Mouse (Mus musculus) natural killer cell, adult 2 months (primary cell): ENCODE results near the gene Lpar6.
A peak's percentile ranks its signal among the peaks of the same experiment; 100 is the strongest.

Experiments used
- DNase-seq, 2 experiments: peaks; one replicate each; pipeline ENCODE4 v3.0.0; 2022; ENCODE audit warnings: low spot score in 2 of 2

The Lpar6 gene

GRCm38 (mm10) chr14:73237848-73238321 is at the start of gene Lpar6:
Lpar6 (plus strand) TSS chr14:73237895.
- peak; percentile 16 to 25 for DNase-seq

GRCm38 (mm10) chr14:73199058-73199457 is 38.6 kb upstream of the Lpar6 start:
- no peak for DNase-seq

- DNase-seq = no peak
Observed at GRCm38 (mm10) chr14:73201447-73201846, 36.2 kb upstream of the Lpar6 start.

- no peak for DNase-seq
Observed at GRCm38 (mm10) chr14:73204016-73204415, 33.7 kb upstream of the Lpar6 start.

- no peak for DNase-seq
Observed at GRCm38 (mm10) chr14:73209262-73209661, 28.4 kb upstream of the Lpar6 start.

- no peak for DNase-seq
Observed at GRCm38 (mm10) chr14:73210196-73210595, 27.5 kb upstream of the Lpar6 start.

GRCm38 (mm10) chr14:73211477-73211876 is 26.2 kb upstream of the Lpar6 start:
- no peak for DNase-seq

GRCm38 (mm10) chr14:73217062-73217461 is 20.6 kb upstream of the Lpar6 start:
- DNase-seq = no peak

- no peak for DNase-seq
Observed at GRCm38 (mm10) chr14:73222316-73222970, 15.3 kb upstream of the Lpar6 start.

- DNase-seq = no peak
Observed at GRCm38 (mm10) chr14:73226346-73226745, 11.3 kb upstream of the Lpar6 start.

- no peak for DNase-seq
Observed at GRCm38 (mm10) chr14:73226849-73227248, 10.8 kb upstream of the Lpar6 start.

- DNase-seq = no peak
Observed at GRCm38 (mm10) chr14:73231286-73231982, 6.3 kb upstream of the Lpar6 start.

GRCm38 (mm10) chr14:73234468-73235031 is 3.1 kb upstream of the Lpar6 start:
- DNase-seq = no peak

- DNase-seq = peak; percentile 43 to 47
Observed at GRCm38 (mm10) chr14:73238498-73239250, 979 bp downstream of the Lpar6 start.

- DNase-seq = peak in 1 of 2 experiments; percentile 16
Observed at GRCm38 (mm10) chr14:73239291-73239690, 1.6 kb downstream of the Lpar6 start.

GRCm38 (mm10) chr14:73239857-73240256 is 2.2 kb downstream of the Lpar6 start:
- DNase-seq = no peak

- DNase-seq = no peak
Observed at GRCm38 (mm10) chr14:73244061-73244597, 6.4 kb downstream of the Lpar6 start.

- no peak for DNase-seq
Observed at GRCm38 (mm10) chr14:73250056-73250455, 12.4 kb downstream of the Lpar6 start.

- DNase-seq = no peak
Observed at GRCm38 (mm10) chr14:73252276-73252675, 14.6 kb downstream of the Lpar6 start.

- DNase-seq = no peak
Observed at GRCm38 (mm10) chr14:73253453-73254251, 16.0 kb downstream of the Lpar6 start.

- no peak for DNase-seq
Observed at GRCm38 (mm10) chr14:73254412-73254811, 16.7 kb downstream of the Lpar6 start.
